ENCODE assay signal across 23 mouse cellular contexts in the genomic region with DNA sequence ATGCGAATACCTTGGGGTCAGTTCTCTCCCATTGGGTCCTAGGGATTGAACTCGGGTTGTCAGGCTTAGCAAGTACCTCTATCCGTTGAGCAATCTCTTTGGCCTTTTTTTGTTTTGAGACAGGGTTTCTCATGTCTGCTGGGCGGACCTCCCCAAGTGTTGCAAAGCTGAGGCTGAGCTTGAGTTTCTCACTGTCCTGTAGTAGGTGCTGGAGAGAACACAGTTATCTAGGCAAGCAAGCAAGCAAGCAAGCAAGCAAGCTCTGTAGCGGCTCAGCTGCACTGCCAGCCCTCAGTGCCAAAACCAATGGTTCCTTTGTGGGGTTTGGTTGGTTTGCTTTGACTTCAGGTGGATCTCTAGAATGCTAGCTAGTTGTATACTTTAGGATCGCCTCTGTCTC. TPM values are rescaled to one million over a fixed set of nuclear protein-coding genes. Genes with fewer than 3 reads are reported as not detected.
"Had no signal": no experiment of that assay in that cellular context is flagged by ENCODE, and none has a peak within 500 bp of the region (broad histone marks: within the 10 kb centered on the region; RNA-seq: fewer than 3 reads in every experiment).

No protein-coding gene starts in this region.

- H3K27ac ChIP-seq: kidney, embryonic 15.5 days; left cerebral cortex, adult 2 months; limb, embryonic 10.5 days; liver, embryonic 15.5 days; midbrain, embryonic 12.5 days; neural tube, embryonic 13.5 days had no signal

- H3K4me2 ChIP-seq: kidney, embryonic 15.5 days; liver, embryonic 15.5 days; lung, embryonic 14.5 days; midbrain, embryonic 12.5 days; neural tube, embryonic 13.5 days had no signal

- H3K36me3 ChIP-seq: neural tube, embryonic 13.5 days had no signal

- H3K4me3 ChIP-seq: kidney, embryonic 15.5 days; left cerebral cortex, adult 2 months; limb, embryonic 10.5 days; liver, embryonic 15.5 days; midbrain, embryonic 12.5 days; neural tube, embryonic 13.5 days had no signal

- DNase-seq: kidney, adult 2 months; kidney, postnatal 14 days; lung, embryonic 14.5 days; lung, postnatal 10 days; lung, postnatal 4 days; retina, postnatal 1 day; right cerebral cortex, postnatal 4 days; spleen, adult 18-20 months; thymus, adult 18-20 months; thymus, postnatal 14 days had no signal

- H3K27me3 ChIP-seq: kidney, embryonic 15.5 days; liver, embryonic 15.5 days; megakaryocyte, embryonic 14.5 days had no signal

- H3K9me3 ChIP-seq: kidney, embryonic 15.5 days; limb, embryonic 10.5 days; liver, embryonic 15.5 days; megakaryocyte, embryonic 14.5 days; midbrain, embryonic 12.5 days; neural tube, embryonic 13.5 days had no signal

- H3K9ac ChIP-seq: kidney, embryonic 15.5 days; liver, embryonic 15.5 days; lung, embryonic 14.5 days; midbrain, embryonic 12.5 days; neural tube, embryonic 13.5 days had no signal

RNA-seq across cellular contexts. Expression of a gene that starts 27.0 kb away (rescaled TPM):
- total RNA-seq: layer of hippocampus, adult 8-10 months; layer of hippocampus, postnatal 25 days; left cerebral cortex, adult 2 months; left cerebral cortex, postnatal 14 days had no signal
- polyA plus RNA-seq: kidney, adult 2 months; kidney, embryonic 15.5 days; large intestine, adult 2 months; limb, embryonic 10.5 days; limb, embryonic 14.5 days; liver, embryonic 15.5 days; lung, embryonic 14.5 days; midbrain, embryonic 12.5 days; neural tube, embryonic 13.5 days; stomach, embryonic 14.5 days had no signal
